Mouse (Mus musculus): Measurements from ENCODE around the gene Raet1e.
"Not testable (repeated sequence)": the region's sequence is repeated elsewhere in the genome, so short reads cannot be mapped to it uniquely, and the experiment has no call there.

The Raet1e gene

DNA sequence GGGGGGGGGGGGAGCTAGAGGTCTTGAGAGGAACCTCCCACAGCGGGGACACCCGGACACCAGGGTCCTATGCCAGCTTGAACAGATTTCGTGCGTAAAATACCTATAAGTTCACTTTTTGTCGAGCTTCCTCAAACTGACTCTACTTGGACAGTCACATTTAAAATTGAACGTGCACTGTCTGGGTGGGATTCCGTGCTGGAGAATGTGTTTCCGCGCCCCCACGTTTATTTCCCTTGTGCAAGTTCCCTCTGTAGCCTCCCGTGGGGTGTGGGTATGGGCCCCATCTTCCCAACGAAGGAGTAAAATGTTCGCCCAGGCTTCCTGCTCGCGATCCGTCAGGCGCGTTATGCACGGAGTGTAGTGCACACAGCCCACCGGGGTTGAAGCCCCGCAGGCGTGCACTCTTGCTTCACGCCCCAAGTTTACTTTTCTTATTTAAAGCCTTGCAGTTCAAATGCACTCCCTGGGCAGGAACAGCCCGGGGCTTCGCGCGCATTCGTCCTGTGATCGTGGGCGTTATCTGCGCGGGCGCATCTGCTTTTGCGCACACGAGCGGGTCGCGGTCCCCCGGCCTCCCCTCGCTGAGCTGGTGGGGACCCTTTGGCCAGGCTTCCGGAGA is 115.4 kb downstream of the Raet1e start:
- DNase-seq (ENCODE audit: low spot score), result no peak

DNA sequence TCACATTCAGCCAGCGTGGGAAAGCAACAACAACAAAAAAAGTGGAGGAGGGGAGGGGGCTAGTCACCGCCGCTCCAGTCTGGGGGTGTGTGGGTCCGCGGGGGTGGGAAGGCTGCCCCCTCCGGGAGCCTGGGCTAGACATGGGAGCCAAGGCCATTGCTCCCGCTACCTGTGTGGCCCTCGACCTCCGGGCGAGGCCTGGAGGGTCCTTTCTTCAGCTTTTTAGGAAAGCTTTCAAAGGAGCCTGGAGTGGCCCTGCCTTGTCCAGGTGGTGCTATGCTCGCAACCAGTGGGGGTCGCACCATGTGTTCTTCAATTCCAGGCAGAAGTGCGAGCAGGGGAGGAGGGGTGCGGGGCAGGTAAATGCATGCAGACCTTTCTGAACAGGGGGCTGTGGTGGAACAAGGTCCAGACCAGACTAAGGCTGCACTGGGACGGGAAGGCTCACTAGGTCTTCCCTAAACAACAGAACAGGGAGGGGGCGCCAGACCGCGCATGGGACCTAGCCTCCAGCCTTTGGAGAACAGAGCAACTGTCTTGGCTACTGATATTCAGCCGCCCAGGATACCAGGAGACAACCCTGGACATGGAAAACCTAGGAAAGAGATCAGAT is 116.2 kb downstream of the Raet1e start:
- DNase-seq (ENCODE audit: low spot score), result no peak

DNA sequence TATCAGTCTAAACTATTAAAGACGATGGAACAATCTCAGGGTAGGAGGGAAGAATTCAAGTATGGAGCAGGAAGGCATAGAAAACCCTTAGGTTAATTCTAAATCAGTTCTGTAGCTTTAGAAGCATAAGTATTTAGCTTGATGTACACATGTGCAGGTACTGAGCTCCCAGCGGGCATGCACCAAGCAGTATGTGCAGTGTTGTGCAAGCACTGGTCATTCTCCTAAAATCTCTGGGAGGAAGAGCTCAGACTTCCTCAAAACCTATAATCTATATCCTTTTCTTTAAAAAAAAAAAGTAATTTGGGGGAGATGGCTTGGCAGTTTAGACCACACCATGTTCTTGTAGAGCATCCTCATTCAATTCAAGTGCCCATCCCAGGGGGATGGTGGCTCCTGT is 120.1 kb downstream of the Raet1e start:
- DNase-seq (ENCODE audit: low spot score), result not testable (repeated sequence)

DNA sequence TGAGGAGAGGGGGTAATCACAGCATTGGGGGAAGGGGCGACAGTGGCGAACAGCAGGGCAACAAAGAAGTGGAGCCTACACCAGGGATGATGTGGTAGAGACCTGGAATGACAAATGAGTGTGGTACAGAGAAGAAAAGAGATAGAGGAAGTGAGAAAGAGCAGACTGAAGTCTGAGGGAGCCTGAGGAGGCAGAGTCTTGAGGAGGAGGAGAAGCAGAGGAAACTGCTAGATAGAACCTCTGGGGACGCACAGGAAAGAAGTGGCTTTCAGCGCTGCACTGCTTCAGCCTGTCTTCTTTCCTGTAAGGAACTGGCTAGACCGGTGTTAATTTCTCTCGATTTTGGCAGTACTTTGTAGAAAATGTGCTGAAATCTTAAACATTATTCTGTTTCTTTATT is 124.4 kb downstream of the Raet1e start:
- no peak for DNase-seq (ENCODE audit: low spot score)

DNA sequence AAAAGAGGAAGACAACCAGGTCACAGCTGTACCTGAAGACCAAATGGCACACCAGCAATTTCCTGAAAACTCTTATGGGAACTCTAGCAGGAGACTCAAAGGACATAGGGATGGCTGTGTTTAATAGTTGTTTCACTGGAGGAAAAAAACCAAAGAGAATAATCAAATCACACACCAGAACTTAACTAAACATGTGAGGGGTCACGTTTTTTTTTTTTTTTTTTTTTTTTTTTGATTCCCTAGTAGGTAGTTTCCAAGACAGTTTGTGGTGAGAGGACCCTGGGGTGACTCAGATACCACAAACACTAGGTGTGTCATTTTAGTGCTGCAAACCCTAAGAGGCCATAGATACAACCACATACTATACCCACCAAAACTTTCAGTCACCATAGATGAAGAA is 137.3 kb downstream of the Raet1e start:
- no peak for DNase-seq (ENCODE audit: low spot score)

DNA sequence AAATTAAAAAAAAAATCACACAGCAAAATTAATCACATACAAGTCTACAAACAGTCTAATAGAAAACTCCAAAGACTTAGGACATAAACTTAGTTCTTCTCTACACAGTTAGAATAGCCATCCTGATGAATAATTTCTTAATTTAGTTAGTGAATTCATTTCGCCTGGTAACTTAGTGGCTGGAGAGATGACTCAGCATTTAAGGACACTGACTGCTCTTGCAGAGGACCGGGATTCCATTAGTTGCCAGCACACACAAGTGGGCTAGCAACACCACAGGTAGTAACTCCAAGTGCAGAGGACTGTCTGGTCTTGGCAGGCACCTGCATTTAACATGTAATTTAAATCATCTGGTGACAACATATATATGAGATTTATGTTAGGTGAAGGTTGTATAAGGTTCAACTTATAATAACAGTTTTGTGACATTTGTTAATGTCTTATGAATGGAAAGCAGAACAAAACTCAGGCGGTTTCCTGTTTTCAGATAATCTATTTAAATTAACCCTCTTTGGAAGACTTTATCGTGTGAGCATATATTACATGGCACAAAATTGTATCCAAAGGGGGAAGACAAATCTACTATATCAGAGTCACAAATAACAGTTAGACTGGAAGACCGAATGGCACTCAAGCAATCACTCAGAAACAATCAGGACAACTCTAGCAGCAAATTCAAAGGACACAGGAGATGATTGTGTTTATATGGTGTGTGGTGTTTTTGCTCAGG is 138.8 kb downstream of the Raet1e start:
- no peak for DNase-seq (ENCODE audit: low spot score)

DNA sequence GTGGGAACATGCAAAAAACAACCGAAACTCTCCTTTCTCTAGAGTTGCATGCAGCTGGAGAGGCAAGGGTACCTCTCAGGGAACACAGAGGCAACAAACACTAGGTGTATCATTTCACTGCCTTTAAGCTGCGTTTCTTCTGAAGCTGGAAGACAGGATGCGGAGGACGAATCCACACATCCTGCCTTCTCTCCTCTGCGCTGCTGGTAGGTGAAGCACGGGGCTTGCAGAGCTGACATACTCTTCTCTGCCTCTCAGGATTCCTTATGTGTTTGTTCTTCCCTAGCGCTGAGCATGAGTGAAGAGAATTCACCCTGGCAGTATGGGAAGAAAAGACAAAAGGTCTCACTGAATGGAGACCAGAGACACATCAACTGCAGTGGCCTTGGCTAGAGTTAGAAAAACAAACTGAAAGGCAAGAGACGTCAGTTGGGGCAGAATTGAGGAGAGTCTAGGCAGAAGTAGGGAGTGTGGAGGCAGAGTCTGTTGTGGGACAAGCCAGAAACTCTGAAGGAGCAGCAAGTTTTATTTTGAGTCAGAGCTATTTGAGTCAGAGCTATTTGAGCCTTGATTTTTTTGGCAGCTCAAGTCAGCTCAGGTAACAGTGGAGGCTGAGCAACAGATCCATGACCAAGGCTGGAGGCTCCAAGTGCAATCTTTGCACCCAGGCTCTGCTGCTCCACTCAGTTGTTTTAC is 139.5 kb downstream of the Raet1e start:
- DNase-seq (ENCODE audit: low spot score), result no peak

DNA sequence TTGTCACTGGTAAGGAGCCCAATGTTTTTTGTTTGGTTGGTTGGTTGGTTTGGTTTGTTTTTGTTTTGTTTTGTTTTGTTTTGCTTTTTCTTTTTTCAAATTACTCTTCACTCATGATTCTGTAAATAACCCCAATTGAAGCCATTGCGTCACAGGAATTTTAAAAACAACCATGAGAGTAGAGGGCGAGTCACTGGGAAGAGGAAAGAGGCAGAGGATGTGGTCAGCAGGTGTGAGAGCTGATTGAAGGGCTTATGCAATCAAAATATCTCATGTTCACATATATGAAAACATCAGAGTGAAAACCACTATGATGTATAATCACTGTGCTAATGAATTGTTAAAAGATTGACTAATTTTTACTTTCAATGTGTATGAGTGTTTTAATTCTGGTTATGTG is 141.0 kb downstream of the Raet1e start:
- DNase-seq (ENCODE audit: low spot score), result no peak

DNA sequence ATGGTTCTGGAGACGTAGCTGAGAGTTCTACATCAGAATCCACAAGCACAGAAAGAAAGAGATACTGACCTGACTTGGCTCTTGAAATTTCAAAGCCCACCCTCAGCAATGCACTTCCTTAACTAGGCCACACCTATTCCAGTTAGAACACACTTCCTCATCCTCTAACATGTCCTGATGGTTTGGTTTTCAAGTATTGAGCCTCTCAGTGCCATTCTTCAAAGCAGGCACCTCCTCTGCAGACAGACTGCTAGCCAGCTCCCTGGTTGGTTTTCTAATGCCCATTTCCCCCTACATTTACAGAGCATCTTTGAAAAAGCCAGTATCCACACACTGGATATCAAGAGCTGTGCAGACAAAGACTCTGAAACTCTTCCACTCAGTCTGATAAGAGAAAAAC is 143.3 kb downstream of the Raet1e start:
- DNase-seq (ENCODE audit: low spot score), result no peak

DNA sequence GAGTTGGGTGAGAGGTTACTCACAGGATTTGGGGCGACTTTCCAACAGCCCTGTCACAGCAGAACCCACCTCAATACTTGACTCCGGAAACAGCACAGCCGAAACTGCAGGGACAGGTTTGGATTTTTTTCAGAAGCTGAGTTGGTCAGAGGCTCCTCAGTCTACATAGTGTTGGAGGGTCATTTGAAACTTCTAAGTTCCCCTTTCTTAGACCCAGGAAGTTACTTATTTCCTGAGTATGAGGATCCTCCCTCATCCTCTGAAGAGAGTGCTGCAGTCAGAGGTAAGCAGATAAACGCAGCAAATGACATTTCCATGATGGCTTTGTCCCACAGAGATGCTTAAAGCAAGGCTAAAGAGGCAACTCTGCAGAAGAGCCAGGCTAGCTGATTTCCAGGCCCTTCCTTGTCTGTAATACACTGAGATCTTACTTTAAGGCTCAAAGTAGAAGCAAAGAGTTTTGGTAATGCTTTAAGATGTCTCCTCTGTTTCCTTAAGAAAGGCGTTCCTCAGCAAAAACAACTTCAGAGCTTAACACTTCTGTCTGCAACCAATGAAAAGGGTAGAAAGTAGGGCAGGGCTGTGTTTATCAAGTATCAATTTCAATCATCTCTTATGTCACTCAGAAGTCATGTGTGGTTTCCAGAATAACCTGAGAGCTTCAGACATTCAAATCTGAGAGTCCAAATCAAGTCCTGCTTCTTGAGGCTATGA is 144.1 kb downstream of the Raet1e start:
- DNase-seq (ENCODE audit: low spot score), result no peak

DNA sequence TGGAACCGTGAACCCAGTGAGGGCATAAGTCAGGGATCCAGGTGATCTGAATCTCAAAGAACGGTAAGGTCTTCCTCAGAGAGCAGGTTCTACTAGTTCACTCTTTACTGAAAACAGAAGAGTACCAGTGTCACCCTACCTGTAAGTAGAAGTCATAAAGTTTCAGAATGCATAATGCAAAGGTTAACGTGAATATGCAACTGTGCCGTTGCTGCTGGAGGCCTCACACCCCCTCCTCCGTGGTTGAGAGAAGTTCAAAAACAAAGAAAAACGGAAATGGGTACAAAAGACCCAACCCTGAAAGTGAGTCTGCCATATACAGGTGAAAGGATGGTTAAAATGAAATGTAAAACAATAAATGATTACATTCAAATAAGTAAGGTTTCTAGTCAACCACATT is 145.4 kb downstream of the Raet1e start:
- DNase-seq (ENCODE audit: low spot score), result no peak

DNA sequence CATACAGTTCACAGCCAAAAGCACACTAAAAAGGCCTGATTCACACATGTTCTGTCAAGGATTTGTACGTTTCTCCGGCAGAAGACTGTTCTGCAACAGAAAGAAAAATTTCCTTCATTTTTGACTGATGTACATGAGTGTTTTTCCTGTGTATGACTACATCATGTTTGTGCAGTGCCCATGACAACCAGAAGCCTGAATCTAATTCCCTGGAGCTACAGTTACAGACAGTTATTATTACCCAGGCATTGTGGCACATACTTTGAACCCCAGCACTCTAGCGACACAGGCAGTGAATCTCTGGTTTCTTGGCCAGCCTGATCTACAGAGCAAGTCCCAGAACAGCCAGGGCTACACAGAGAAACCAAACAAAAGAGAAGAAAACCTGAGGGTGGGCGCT is 147.4 kb downstream of the Raet1e start:
- DNase-seq (ENCODE audit: low spot score), result no peak

DNA sequence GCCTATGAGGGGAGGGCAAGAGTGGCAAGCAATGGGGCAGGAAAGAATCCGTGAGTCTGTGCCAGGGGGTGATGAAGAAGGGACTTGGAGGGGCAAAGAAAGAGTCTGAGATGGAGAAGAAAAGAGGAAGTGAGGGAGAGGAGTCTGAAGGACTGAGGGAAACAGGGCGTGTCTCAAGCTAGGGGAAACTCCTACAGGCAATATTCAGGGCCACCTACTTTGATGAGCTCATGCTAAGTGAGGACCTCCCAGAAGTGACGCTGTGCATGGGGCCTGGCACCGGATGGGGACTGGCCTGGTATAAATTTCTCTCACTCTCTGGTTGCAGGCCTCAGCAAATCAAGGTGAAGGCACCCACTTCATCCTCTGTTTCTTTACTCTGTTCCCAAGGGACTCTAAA is 148.1 kb downstream of the Raet1e start:
- DNase-seq (ENCODE audit: low spot score), result no peak

DNA sequence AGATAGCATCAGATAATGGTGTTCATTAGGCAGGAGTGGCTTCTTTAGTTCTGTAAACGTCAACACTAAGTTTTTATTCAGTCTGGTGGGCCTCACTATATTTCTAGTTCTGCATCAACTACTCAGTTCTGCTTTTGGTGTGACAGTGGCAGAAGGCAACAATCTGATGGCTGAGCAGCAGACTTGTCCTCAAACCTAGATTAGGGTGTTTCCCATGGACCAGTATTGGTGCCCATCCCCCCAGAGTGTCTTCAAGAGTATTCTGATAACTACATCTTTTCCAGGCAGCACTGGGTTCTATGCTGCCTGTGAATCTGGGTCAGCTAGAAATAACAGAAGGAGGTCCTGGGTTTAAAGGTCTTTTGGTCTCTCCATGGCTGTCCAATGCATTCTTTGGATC is 149.9 kb downstream of the Raet1e start:
- no peak for DNase-seq (ENCODE audit: low spot score)

DNA sequence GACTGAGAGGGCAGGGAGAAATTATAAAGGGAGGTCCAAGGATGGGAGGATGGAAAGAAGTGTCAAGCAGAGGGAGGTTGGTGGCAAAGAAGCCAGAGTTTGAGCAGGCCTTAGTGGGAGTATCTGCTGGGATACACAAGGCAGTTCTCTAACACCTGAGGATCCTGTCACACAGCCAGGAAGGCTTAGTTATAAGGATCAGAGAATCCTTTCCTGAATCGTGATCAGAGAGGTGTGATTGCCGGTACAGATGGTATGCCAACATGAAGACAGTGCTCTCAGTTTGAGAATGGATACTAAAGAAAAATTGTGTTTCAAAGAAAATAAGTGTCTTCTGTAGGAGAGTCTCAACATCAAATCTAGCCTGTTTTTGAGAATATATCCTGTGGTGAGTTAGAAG is 164.5 kb downstream of the Raet1e start:
- no peak for DNase-seq (ENCODE audit: low spot score)

DNA sequence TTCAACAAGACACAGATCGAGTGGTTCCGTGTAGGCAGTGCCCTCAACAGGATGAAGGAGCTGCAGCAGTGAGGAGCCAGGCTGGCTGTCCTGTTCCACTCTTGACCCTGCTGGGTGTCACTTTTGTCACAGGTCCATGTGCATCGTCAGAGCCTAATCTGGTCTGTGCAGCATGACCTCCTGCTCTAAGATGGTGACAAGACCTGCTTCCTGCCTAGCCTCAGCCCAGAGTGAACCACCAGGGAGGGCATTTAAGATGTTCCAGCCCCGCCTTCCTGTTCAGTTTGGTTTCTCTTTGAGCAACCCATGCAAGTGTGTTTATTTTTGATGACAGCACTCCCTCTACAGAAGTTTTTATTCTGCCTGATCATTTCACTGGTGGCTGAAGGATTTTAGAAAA is 187.4 kb downstream of the Raet1e start:
- DNase-seq (ENCODE audit: low spot score), result not testable (repeated sequence)

DNA sequence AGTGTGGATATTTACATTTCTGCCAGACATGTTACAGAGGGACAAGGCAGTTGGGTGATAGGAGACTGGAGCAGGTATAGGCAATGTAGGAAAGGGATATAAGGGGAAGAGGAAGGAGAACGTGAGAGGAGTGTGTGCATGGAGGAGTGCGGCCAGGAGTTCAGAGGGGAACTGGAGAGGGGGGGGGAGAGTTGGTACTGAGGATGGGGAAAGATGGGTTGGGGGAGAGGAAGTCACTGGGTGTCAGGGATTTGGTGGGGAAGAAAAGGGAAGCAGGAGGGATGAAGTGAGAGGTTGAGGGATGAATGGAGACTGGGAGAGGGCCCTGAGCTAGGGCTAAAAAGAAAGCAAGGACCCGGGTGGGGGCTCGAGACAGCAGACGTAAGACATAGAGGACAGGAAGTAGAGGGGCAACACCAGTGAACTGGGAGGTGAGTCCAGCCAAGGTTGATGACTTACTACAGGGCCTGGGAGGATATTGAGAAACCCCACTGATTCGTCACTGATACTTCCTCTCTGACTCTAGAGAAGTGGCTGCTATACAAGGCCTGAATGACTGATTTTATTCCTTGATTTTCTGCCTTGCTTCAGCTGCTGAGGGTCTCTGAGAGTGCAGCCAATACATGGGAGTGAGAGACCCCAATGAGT is 195.3 kb downstream of the Raet1e start:
- DNase-seq (ENCODE audit: low spot score), result not testable (repeated sequence)

DNA sequence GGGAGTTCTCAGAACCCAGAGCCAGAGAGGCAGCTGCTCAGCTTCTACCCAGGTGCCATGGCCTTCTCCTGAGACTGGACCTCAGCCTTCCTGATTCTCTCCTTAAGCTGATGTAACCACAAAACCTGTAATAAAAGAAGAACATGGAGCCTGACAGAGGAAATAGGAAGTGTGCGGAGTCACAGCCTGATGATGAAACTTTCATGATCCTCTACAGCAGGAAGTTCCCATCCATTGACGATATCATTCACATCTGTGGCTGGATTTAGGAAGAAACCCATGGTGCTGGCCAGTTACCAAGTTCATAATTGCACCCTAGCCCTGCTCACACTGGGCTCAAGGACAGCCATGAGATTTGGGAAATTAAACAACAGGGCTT is 195.8 kb downstream of the Raet1e start:
- not testable (repeated sequence) for DNase-seq (ENCODE audit: low spot score)

DNA sequence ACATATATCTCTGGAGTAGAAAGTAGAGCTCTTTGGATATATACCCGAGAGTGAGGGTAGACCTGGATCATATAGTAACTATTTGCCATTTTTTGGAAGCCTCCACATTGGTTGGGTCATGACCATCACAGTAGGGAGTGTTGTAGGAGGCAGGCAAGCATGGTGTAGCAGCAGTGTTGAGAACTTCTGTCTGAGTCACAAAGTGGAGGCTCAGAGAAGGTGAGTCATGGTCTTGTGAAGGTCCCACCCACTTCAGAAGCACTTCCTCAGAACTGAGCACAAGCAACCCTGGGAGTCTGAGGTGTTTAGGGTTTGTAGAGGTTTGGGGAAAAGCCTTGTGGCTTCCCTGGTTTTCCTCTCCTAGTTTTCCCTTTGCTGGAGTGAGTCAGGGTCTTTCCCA is 199.0 kb downstream of the Raet1e start:
- not testable (repeated sequence) for DNase-seq (ENCODE audit: low spot score)

DNA sequence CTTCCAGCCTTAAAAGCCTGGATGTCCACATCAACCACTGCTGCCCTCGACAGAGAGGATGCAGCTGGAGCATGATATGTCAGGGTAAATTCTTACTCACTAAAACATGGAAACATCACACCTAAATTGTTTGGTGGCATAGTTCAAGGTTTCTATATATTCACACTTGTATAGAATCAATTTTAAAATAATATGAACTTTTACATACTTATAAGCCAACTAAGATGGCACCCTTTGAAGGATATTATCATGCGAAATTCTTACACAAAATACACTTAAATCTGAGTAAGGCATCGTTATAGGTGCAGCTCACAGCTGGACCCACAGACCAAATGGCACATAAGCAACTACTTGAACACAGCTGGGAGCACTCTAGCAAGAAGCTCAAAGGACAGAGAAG is 201.9 kb downstream of the Raet1e start, which contains the start of gene Raet1d:
Raet1d (plus strand) TSS at position 301 of the 400 bp plus-strand sequence.
- not testable (repeated sequence) for DNase-seq (ENCODE audit: low spot score)

DNA sequence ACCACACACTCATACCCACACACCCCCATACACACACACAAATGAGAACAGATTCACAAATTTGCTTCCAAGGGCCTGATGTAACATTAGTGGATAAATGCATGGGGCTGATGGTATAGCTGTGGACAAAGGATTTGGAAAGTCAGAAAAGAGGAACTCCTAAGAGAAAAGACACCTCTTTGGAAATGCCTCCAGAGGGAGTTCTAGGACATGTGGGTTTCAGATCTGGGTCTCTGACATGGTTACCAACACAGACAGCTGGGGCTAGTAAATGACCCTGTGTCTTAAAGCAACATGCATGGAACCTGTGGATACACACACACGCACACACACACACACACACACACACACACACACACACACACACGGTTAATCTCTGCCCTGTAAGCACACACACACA is 202.6 kb downstream of the Raet1e start:
- DNase-seq (ENCODE audit: low spot score), result not testable (repeated sequence)
